Mouse (Mus musculus) thymus, postnatal 4 days (tissue): Measurements from ENCODE around the gene Cox6a1.
A peak's percentile ranks its signal among the peaks of the same experiment; 100 is the strongest.
"Not testable (repeated sequence)": the region's sequence is repeated elsewhere in the genome, so short reads cannot be mapped to it uniquely, and the experiment has no call there.

ENCODE experiments used
- DNase-seq: peaks from one replicate; pipeline ENCODE4 v3.0.0; 2021

Cox6a1 gene

GRCm38 (mm10) chr5:115348546-115349224, at the start of gene Cox6a1:
TSS of gene Cox6a1 (minus strand) at chr5:115348981.
- DNase-seq, result peak; percentile 99

GRCm38 (mm10) chr5:115397839-115398780, 49.3 kb upstream of the Cox6a1 start:
- no peak for DNase-seq

- no peak for DNase-seq
These were observed 47.9 kb upstream of the Cox6a1 start for GRCm38 (mm10) chr5:115396654-115397053.

- DNase-seq, result no peak
These were observed 46.1 kb upstream of the Cox6a1 start for GRCm38 (mm10) chr5:115394836-115395235.

GRCm38 (mm10) chr5:115394223-115394622, 45.4 kb upstream of the Cox6a1 start:
- DNase-seq, result no peak

GRCm38 (mm10) chr5:115392969-115393368, 44.2 kb upstream of the Cox6a1 start:
- DNase-seq, result no peak

- DNase-seq, result no peak
These were observed 43.2 kb upstream of the Cox6a1 start for GRCm38 (mm10) chr5:115391935-115392334.

- DNase-seq, result not testable (repeated sequence)
These were observed 30.1 kb upstream of the Cox6a1 start for GRCm38 (mm10) chr5:115378882-115379281.

- peak; percentile 24 for DNase-seq
These were observed 26.7 kb upstream of the Cox6a1 start for GRCm38 (mm10) chr5:115375436-115375835.

GRCm38 (mm10) chr5:115374204-115374820, 25.5 kb upstream of the Cox6a1 start:
- no peak for DNase-seq

- DNase-seq, result no peak
These were observed 24.8 kb upstream of the Cox6a1 start for GRCm38 (mm10) chr5:115373441-115374203.

- DNase-seq, result no peak
These were observed 23.0 kb upstream of the Cox6a1 start for GRCm38 (mm10) chr5:115371736-115372135.

- DNase-seq, result no peak
These were observed 16.0 kb upstream of the Cox6a1 start for GRCm38 (mm10) chr5:115364782-115365181.

GRCm38 (mm10) chr5:115362819-115363714, 14.3 kb upstream of the Cox6a1 start:
- DNase-seq, result no peak

GRCm38 (mm10) chr5:115362216-115362615, 13.4 kb upstream of the Cox6a1 start:
- DNase-seq, result no peak

- DNase-seq, result no peak
These were observed 11.1 kb upstream of the Cox6a1 start for GRCm38 (mm10) chr5:115359851-115360372.

- no peak for DNase-seq
These were observed 10.7 kb upstream of the Cox6a1 start for GRCm38 (mm10) chr5:115359438-115359837.

- DNase-seq, result peak; percentile 94
These were observed 10.1 kb upstream of the Cox6a1 start for GRCm38 (mm10) chr5:115358872-115359271.

GRCm38 (mm10) chr5:115355070-115355469, 6.3 kb upstream of the Cox6a1 start:
- DNase-seq, result no peak

- no peak for DNase-seq
These were observed 2.6 kb upstream of the Cox6a1 start for GRCm38 (mm10) chr5:115351348-115351747.

- DNase-seq, result no peak
These were observed 409 bp upstream of the Cox6a1 start for GRCm38 (mm10) chr5:115349225-115349555.
